ENCODE assay signal across 28 mouse cellular contexts in the genomic region with DNA sequence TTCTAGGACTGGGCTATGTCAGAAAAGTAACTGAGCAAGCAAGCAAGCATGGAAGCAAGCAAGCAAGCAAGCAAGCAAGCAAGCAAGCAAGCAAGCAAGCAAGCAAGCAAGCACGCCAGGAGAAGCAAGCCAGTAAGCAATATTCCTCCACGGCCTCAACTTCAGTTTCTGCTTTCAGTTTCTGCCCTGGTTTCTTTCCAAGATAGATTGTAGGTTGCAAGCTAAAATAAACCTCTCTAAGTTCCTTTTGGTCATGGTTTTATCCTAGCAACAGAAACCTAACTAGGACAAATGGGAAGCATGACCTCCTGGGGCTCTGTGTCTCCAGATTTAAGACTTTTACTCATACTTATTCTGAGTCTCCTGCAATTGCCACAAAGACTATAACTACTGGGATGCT.
"Had no signal": no experiment of that assay in that cellular context is flagged by ENCODE, and none has a peak within 500 bp of the region (broad histone marks: within the 10 kb centered on the region; RNA-seq: fewer than 3 reads in every experiment).

No protein-coding gene starts in this region.

- DNase-seq: cerebellum, adult 8-10 months; cerebellum, adult 9-10 months; cerebellum, adult 9-11 months; cerebellum, postnatal 10 days; cerebellum, postnatal 14 days; cerebellum, postnatal 25 days; cerebellum, postnatal 36 days; embryo, embryonic 11 days; forebrain, postnatal 0 days; gastrocnemius, adult 2 months; gastrocnemius, postnatal 10 days; gastrocnemius, postnatal 14 days; gastrocnemius, postnatal 25 days; gastrocnemius, postnatal 36 days; heart, adult 11 months; heart, adult 18-20 months; heart, adult 2 months had no signal

- H3K9ac ChIP-seq: embryonic facial prominence, embryonic 12.5 days; embryonic facial prominence, embryonic 13.5 days; embryonic facial prominence, embryonic 15.5 days; forebrain, embryonic 12.5 days; forebrain, embryonic 13.5 days; forebrain, embryonic 15.5 days; forebrain, postnatal 0 days had no signal

- H3K4me2 ChIP-seq: embryonic facial prominence, embryonic 12.5 days; embryonic facial prominence, embryonic 13.5 days; embryonic facial prominence, embryonic 15.5 days; forebrain, embryonic 12.5 days; forebrain, embryonic 13.5 days; forebrain, embryonic 15.5 days had no signal

- H3K36me3 ChIP-seq: embryonic facial prominence, embryonic 10.5 days; embryonic facial prominence, embryonic 12.5 days; embryonic facial prominence, embryonic 13.5 days; embryonic facial prominence, embryonic 15.5 days; forebrain, embryonic 10.5 days; forebrain, embryonic 12.5 days; forebrain, embryonic 15.5 days had no signal

- ATAC-seq: forebrain, embryonic 13.5 days; forebrain, embryonic 14.5 days; forebrain, embryonic 15.5 days; forebrain, embryonic 16.5 days; forebrain, postnatal 0 days had no signal

- H3K27me3 ChIP-seq: embryonic facial prominence, embryonic 12.5 days; embryonic facial prominence, embryonic 13.5 days; embryonic facial prominence, embryonic 15.5 days; forebrain, embryonic 12.5 days; forebrain, embryonic 13.5 days; forebrain, embryonic 15.5 days had no signal

- H3K4me3 ChIP-seq: embryonic facial prominence, embryonic 10.5 days; embryonic facial prominence, embryonic 12.5 days; embryonic facial prominence, embryonic 13.5 days; embryonic facial prominence, embryonic 15.5 days; erythroblast, embryonic 14.5 days; forebrain, embryonic 10.5 days; forebrain, embryonic 12.5 days; forebrain, embryonic 13.5 days; forebrain, embryonic 15.5 days; gastrocnemius, adult 2 months; heart, adult 2 months had no signal

- H3K27ac ChIP-seq: embryonic facial prominence, embryonic 10.5 days; embryonic facial prominence, embryonic 12.5 days; embryonic facial prominence, embryonic 13.5 days; embryonic facial prominence, embryonic 15.5 days; forebrain, embryonic 10.5 days; forebrain, embryonic 12.5 days; forebrain, embryonic 13.5 days; forebrain, embryonic 15.5 days; gastrocnemius, adult 2 months; heart, adult 2 months had no signal

- H3K4me1 ChIP-seq: embryonic facial prominence, embryonic 12.5 days; embryonic facial prominence, embryonic 13.5 days; embryonic facial prominence, embryonic 15.5 days; forebrain, embryonic 12.5 days; forebrain, embryonic 13.5 days; forebrain, embryonic 15.5 days had no signal

- H3K9me3 ChIP-seq: embryonic facial prominence, embryonic 10.5 days; embryonic facial prominence, embryonic 12.5 days; embryonic facial prominence, embryonic 13.5 days; embryonic facial prominence, embryonic 15.5 days; forebrain, embryonic 10.5 days; forebrain, embryonic 12.5 days; forebrain, embryonic 13.5 days; forebrain, embryonic 15.5 days had no signal
